Mouse (Mus musculus) erythroblast, embryonic 14.5 days (primary cell): ENCODE measurements around the gene Tnpo1.

ENCODE experiments used
- GATA1 ChIP-seq: IDR thresholded peaks from 2 replicates; pipeline ENCODE4 v1.6.1; 2012; ENCODE audit warnings: low read length, inconsistent platforms, mixed read lengths
- TAL1 ChIP-seq: IDR thresholded peaks from 3 replicates; pipeline ENCODE4 v1.6.1; 2012; ENCODE audit warnings: low read length, inconsistent platforms, mixed read lengths

- peak; percentile 62 for TF ChIP-seq GATA1
- TF ChIP-seq TAL1: no peak
Measured at GRCm38 (mm10) chr13:98890871-98891219, 35.3 kb downstream of the Tnpo1 start.
